Mouse (Mus musculus) heart, postnatal 0 days (tissue): Measurements from ENCODE around the gene Immp2l.

Experiments used
- CTCF ChIP-seq: IDR thresholded peaks from 2 replicates; pipeline ENCODE4 v1.5.1; 2016; ENCODE audit warnings: antibody characterized with exemption, control low read depth, low read depth
- EP300 ChIP-seq: IDR thresholded peaks from 2 replicates; pipeline ENCODE4 v1.6.1; 2016; ENCODE audit warnings: antibody characterized with exemption, low read depth

DNA sequence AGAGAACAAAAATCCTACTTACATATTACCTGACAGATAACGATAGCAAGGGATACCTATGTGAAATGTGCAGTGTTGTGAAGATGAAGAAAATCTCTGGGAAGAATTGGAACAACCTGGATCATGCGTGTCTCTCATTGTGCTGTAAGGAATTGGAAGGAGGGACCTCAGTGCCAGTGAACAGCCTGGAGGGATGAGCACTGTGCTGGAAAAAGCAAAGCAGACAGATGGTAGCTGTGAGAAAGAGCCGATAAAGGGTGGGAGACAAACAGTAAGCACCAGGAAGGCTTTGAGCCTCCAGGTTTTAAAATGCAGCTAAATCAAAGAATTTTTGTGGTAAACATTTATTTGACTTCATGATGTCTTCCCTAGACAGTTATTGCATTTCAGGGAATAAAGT, 591.4 kb downstream of the Immp2l start:
- TF ChIP-seq CTCF (no peak), EP300 (no peak)
